Mouse (Mus musculus): Measurements from ENCODE around the gene U2af1.

Gene U2af1

DNA sequence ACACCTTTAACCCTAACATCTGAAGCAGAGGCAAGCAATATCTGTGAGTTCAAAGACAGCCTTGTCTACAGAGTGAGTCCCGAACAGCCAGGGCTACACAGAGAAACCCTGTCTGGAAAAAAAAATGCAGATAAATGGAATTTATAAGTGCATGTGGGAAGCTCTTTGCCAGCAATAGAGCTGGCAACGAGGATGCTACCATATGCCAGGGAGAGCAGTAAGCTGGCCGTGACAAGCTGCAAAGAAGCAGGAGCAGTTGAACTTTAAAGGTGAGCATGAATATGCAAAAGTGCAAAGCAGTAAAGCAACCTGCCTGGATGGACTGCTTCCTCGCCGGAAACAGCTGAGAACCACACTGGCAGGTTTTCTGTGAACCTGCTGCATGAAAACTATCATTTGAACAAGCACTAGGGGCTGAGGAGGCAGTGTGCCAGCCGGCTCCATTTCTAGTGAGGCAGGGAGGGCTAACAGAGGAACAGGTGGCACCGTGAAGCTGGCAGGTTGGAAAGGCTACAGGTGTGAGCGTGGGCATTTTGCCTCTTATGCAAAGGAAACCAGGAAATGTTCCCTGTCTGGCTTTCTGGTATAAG is 2.1 kb upstream of the U2af1 start:
- DNase-seq (ENCODE audit: low read depth, low spot score): no peak

DNA sequence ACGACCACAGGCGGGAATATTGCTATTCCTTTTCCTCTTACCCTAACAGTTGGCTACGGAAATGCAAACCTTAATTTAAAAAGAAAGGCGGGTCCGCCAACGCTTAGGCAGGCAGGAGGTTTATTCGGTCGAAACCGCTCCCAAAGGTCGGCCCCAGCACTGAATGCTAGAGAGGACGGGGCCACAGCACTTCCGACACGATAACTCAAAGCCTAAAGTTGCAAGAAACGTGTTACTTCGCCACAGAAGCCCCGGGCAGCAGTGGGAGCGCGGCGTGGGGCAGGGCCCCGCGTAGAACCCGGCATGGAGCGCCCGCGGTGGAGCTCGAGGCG is 590 bp downstream of the U2af1 start:
- DNase-seq (ENCODE audit: low read depth, low spot score): no peak

GRCm38 (mm10) chr17:31657141-31657983 is 1.3 kb downstream of the U2af1 start:
- DNase-seq (ENCODE audit: low read depth, low spot score): no peak

GRCm38 (mm10) chr17:31656682-31657081 is 2.0 kb downstream of the U2af1 start:
- DNase-seq (ENCODE audit: low read depth, low spot score): no peak

DNA sequence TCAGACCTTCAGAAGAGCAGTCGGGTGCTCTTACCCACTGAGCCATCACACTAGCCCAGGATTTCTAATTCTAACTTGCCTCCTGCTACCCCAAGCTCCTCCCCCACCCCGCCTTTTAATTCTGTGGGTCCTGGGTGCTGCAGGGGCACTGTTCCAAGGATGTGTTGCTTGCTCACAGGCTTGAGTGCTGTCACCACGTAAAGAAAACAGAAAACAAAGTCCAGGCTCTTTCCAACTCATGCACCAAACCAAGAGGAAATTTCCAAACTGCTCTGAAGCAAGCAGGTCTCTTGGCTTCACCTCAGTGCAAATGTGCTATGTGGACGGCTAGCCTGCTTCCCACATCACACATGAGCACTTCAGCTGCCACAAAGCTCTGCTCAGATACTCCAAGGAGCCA is 3.3 kb downstream of the U2af1 start:
- DNase-seq (ENCODE audit: low read depth, low spot score): no peak

GRCm38 (mm10) chr17:31653277-31653676 is 5.4 kb downstream of the U2af1 start:
- DNase-seq (ENCODE audit: low read depth, low spot score): no peak

GRCm38 (mm10) chr17:31652152-31652551 is 6.5 kb downstream of the U2af1 start:
- no peak for DNase-seq (ENCODE audit: low read depth, low spot score)

DNA sequence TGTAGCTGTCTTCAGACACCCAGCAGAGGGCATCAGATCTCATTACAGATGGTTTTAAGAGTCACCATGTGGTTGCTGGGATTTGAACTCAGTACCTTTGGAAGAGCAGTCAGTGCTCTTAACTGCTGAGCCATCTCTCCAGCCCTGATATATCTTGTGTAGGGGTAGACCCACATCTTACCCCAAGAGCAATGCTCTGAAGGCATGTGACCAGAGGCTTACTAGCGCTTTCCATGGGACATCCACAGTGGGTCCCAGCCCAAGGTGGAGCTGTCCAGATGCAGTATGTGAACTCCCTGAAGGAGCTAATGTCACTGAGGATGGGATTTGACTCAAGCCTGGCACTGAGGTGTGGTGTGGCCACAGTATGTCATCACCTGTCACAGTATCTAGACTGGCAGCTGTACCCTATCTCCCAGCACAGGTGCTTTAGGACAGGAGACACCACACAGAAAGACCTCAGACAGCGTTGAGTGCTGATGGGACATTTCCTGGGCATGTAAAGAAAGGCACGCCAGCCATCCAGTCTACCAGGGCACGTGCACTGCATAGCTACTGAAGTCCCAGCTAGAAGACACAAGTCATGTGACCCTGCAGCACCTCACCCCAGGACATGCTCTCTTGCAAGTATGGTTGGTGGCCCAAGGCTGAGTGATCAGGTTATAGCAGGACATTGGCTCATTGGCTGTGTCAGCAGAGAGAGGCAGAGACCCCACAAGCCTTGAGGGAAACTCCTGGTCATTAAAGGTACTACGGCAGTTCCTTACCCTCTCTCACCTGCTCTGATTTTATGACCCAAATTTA is 12.3 kb downstream of the U2af1 start:
- no peak for DNase-seq (ENCODE audit: low read depth, low spot score)

DNA sequence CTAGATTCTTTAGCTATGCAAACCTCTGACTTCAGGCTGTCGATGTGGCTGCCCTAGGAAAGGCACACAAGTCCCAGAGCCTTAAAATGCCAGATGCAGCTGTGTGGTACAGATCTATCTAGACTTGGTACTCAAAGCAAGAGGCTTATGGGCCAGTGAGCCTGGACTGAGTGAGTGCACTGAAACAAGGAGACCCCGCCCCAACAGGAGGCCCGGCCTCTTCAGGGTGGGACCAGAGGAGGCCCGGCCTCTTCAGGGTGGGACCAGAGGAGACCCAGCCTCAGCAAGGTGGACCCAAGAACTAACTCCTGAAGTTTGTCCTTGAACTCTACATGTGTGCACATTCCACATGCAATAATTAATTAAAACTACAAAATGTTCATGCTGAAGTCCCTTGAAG is 15.8 kb downstream of the U2af1 start:
- DNase-seq (ENCODE audit: low read depth, low spot score): no peak

DNA sequence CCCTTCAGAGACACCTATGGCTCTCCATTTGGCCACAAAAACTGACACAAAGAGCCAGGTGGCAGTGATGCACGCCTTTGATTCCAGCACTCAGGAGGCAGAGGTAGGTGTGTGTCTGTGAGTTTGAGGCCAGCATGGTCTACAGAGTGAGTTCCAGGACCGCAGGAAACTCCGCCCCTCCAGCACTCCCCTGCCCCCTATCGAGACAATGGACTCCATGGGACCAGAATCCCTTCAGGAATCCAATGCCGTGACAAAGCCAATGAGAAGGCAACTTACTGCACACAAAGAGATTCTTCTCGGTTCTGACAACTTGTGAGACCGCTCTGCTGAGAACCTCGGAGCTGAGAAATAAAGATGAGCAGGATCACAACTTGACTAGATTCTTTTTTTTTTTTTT is 16.4 kb downstream of the U2af1 start:
- DNase-seq (ENCODE audit: low read depth, low spot score): no peak

GRCm38 (mm10) chr17:31639651-31640050 is 19.0 kb downstream of the U2af1 start:
- DNase-seq (ENCODE audit: low read depth, low spot score): no peak

- no peak for DNase-seq (ENCODE audit: low read depth, low spot score)
Measured at GRCm38 (mm10) chr17:31637866-31638570, 20.7 kb downstream of the U2af1 start.

- peak; percentile 42 for DNase-seq (ENCODE audit: low read depth, low spot score)
Measured at GRCm38 (mm10) chr17:31636942-31637811, 21.5 kb downstream of the U2af1 start, which contains the start of gene Cbs. Gene Cbs, minus strand, starts transcription at chr17:31637238.

GRCm38 (mm10) chr17:31636277-31636941 is 22.3 kb downstream of the U2af1 start:
- DNase-seq (ENCODE audit: low read depth, low spot score): no peak

GRCm38 (mm10) chr17:31635781-31636180 is 22.9 kb downstream of the U2af1 start:
- no peak for DNase-seq (ENCODE audit: low read depth, low spot score)

DNA sequence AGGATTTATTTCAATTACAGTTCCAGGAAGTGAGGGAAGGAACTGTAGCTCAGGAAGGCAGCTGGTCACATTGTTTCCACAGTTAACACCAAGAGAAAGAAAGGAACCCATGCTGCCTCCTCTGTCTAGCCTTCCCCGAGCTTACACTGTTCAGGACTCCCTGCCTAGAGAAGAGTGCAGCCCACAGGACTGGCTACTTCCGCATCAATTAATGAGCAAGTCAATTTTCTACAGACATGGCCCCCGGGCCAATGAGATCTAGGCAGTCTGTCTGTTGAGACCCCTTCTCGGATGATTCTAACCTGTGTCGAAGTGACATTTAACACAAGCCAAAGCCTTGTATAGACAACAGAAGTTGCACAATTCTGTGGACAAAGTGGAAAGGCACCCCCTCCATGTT is 23.8 kb downstream of the U2af1 start:
- no peak for DNase-seq (ENCODE audit: low read depth, low spot score)

DNA sequence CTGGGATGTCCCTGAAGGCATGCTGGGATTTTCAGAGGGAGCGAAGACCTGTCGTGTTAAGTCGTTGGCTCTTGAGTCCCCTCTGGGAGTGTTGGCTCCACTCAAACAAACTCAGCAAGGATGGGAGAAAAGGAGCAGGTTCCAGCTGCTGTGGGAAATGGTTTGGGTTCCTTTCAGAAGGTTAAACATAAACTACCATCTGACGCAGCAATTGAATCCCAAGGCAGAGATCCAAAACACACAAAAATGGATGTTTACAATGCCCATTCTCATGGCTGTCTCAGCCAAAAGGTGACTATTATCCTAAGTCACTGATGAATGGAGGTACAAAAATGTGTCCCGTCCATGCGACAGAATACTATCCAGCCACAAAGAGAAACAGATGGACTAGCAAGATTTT is 25.7 kb downstream of the U2af1 start:
- DNase-seq (ENCODE audit: low read depth, low spot score): no peak

GRCm38 (mm10) chr17:31631081-31631800 is 27.5 kb downstream of the U2af1 start:
- DNase-seq (ENCODE audit: low read depth, low spot score): no peak

- no peak for DNase-seq (ENCODE audit: low read depth, low spot score)
Measured at GRCm38 (mm10) chr17:31627961-31628360, 30.7 kb downstream of the U2af1 start.

- no peak for DNase-seq (ENCODE audit: low read depth, low spot score)
Measured at GRCm38 (mm10) chr17:31623101-31623500, 35.6 kb downstream of the U2af1 start.

Measured in forelimb bud, embryonic 11.5 days (tissue).